Mouse (Mus musculus) gastrocnemius, adult 18-20 months (tissue): ENCODE data around the gene Myo18a. TPM values are rescaled to one million over a fixed set of nuclear protein-coding genes. Genes with fewer than 3 reads are reported as not detected.

Experiments
- DNase-seq: peaks from one replicate; pipeline ENCODE4 v3.0.0; 2021; ENCODE audit warnings: low spot score
- total RNA-seq, 2 experiments: library from RNA; stranded (reverse); gene quantifications; 2 replicates each; pipeline ENCODE4 v1.2.3; 2021

Gene Myo18a
- total RNA-seq, 2 experiments from 2014 or later: 309 to 319 TPM

GRCm38 (mm10) chr11:77793238-77793930, 30.3 kb downstream of the Myo18a start:
- peak; percentile 98 for DNase-seq

- peak; percentile 1 for DNase-seq
These were observed 32.2 kb downstream of the Myo18a start for GRCm38 (mm10) chr11:77795216-77795615.

GRCm38 (mm10) chr11:77800491-77800868, 37.4 kb downstream of the Myo18a start:
- no peak for DNase-seq

GRCm38 (mm10) chr11:77800869-77801701, 38.0 kb downstream of the Myo18a start:
- peak; percentile 86 for DNase-seq

DNA sequence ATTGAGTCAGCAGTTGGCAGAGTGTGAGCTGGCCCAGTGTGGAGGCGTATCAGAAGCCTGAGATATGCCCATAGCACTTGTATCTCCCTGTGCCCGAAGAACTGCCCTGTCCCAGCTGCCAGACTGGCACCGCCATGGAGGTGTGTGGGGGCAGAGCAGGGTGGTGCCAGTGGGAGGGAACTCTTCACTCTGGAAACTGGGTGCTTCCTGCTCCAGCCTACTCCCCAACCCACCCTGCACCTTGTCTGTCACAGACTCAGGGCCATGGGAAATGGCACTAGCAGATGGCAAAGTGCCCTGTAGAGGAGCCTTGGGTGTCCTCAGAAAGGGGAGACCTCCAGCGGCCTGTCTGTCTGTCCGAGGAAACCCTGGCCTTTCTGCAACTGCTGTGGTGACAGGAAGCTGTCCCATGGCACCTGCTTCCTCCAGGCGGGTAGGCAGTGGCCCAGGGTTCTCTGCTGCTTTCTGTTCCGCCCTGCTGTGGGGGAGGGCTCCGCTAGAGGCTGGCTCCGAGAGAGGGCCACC, 39.4 kb downstream of the Myo18a start:
- peak; percentile 80 for DNase-seq

DNA sequence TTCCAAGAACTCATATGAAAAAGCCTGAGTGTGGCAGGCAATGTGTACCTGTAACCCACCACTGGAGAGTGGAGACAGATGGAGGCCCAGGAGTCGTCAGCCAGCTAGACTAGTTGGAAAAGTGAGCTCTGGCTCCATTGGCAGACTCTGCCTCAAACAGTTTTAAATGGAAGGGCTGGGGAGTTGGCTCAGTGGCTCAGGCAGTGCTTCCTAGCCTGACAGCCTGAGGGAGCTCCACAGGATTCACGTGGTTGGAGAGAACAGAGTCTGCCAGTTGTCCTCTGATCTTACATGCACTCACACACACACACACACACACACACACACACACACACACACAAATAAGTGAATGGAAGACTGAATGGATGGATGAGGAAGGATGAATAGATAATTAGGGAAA, 43.2 kb downstream of the Myo18a start:
- DNase-seq: peak; percentile 65

DNA sequence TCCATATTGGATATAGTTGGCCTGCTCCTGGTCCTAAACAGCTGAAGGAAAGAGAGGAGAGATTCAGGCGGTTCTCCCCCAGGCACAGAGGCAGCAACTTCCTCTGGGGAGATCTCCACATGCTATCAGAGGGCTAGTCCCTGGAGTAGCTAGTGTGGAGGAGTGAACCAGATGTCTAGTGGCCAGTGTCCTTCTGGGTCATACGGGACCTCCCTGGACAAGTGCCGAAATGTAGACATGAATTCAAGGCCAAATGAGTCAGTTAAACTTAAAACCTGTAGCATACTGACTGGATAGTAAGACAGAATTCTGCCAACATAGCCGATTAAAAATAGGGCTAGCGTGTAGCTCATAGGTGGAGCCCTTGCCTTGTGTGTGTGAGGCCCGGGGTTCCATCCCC, 43.8 kb downstream of the Myo18a start:
- DNase-seq: no peak

DNA sequence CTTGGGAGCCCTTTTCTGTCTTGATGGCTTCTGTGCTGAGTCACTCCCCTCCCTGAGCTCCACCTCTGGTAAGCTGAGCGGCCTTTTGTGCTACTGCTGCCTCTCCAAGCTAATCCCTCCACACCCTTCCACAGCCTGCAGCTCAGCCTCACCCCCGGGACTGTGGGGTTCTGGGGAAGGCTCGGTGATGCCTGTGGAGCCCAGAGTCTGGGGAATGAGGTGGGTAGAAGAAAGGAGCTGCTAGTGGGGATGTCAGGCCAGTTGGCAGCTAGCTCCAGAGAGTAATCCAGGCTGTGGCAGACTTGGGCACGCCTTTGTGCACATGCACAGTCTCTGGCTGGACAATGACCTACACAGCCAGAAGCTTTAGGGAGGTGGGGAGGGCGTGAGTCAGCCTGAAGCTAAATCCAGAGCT, 45.0 kb downstream of the Myo18a start:
- DNase-seq: peak; percentile 60

DNA sequence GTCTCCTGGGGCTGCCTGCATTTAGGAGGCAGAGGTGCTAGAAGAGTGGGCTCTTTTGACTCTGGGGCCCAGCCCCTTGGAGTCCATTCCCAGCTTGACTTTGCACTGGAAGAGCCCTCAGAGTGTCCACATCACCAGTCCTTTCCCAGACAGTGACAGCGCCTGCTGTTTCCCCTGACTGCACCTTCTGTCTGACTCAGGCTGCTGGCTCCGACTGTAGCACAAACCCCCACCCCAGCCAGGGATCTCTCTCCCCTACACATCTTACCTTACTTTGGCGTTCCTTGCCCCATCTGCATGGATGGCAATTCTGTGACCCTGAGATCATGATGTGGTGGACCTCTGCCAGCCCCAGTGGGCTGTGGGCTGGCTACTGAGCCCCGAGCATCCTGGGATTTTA, 46.2 kb downstream of the Myo18a start:
- no peak for DNase-seq

DNA sequence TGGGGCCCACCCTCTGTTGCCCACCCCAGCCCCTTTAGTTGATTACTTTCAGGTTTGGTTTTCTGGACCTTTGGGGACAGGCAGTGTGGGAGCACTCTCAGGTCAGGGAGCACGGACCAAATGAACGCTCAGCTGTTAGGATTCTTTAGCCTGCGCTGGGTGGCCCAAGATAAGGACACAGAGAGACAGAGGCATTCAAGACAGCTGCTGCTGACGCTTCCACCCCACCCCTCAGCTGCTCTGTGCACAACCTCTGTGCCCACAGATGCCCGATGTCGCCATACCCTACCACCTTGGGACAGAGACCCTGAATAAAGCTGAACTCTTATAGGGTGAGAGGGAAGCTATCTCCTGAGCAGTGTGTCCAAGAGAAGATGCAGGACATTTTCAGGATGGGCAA, 47.0 kb downstream of the Myo18a start:
- DNase-seq: no peak

DNA sequence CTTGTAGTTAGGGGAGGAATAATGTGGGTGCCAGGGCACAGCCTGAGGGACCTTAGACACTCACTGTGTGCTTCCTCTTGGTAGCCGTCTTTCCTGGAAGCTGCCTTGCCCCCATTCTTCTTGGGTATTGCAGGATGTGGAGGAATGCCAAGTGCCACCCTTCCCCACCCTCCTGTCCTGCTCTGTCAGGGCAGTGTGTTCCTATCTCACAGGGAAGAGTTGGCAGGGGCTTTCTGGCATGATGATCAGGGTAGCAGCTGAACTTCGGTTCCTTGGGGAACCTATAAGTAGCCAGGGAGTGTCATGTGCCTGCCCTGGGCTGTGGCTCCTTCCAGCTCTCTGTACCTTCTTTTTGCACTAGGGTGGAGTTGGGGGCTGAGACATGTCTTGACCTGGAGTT, 50.9 kb downstream of the Myo18a start:
- peak; percentile 91 for DNase-seq

DNA sequence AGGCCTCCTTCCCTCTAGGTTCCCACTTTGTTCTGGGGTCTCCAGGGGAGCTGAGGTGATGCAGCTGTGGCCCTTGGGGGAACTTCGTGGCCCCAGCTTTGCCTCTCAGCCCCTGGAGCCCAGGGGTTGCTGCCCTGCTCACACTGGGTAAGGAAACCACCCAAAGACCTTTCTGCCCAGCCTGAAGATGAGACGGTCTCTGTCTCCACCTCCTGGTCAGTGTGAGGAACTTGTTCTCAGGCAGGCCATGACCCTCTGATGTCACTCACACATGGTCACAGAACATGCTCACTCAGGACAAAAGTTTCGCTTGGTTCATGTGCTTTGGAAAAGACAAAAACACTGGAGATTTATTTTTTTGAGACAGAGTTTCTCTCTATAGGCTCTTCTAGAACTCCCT, 53.0 kb downstream of the Myo18a start:
- DNase-seq: peak; percentile 88

DNA sequence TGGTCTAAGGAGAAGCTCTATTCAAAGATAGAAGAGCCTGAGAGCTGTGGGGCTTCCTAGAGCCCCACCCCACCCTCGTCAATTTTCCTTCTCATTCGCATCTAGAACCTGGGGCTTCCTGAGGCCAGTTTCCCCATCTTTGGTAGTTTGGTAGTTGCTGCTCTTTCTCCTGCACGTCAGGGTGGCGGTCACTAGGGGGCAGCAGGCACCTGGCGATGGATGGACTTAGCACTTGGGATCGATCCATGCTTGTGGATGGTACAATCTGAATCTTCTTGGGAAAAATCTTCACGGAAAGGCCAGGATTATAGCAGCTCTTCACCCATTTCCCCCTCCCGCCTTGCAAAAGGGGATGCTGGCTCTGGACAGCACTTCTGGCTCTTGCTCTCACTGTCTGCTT, 58.6 kb downstream of the Myo18a start:
- DNase-seq: peak; percentile 58

DNA sequence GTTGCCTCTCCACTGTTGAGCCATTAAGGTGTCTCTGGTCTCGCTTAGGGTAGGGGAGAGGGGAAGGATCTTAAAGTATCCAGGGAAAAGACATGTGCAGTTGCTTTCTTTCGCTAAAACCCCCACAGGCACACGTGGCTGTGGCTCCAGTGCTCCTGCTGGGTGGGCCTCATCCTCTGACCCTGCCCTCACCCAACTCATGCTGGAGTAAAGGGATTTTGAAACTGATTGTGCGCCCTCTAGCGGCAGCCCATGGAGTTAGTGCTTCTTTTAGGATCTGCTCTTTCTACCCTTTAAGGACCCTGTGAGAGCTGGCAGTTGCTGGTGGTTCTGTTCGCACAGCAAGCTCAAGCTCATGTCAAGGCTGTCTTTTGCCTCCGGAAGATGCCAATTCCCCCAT, 59.7 kb downstream of the Myo18a start:
- no peak for DNase-seq

GRCm38 (mm10) chr11:77825853-77826252, 62.8 kb downstream of the Myo18a start:
- peak; percentile 71 for DNase-seq

DNA sequence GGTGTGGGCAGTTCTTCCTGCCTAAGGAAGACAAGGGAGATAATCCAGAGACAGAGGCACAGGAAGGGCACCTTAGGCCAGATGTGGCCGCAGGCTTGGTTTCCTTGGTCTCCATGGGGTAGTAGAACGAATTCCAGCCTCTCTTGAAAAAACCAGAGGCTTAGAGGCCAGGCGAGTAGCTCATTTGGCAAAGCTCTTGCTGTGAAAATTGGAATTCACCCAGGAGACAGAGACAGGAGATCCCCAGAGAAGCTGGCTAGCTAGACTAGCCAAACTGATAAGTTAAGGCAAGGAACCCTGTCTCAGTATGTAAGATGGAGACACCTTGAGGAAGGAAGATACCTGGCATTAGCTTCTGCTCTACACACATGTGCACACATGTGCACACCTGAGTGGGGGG, 63.3 kb downstream of the Myo18a start:
- DNase-seq: no peak

DNA sequence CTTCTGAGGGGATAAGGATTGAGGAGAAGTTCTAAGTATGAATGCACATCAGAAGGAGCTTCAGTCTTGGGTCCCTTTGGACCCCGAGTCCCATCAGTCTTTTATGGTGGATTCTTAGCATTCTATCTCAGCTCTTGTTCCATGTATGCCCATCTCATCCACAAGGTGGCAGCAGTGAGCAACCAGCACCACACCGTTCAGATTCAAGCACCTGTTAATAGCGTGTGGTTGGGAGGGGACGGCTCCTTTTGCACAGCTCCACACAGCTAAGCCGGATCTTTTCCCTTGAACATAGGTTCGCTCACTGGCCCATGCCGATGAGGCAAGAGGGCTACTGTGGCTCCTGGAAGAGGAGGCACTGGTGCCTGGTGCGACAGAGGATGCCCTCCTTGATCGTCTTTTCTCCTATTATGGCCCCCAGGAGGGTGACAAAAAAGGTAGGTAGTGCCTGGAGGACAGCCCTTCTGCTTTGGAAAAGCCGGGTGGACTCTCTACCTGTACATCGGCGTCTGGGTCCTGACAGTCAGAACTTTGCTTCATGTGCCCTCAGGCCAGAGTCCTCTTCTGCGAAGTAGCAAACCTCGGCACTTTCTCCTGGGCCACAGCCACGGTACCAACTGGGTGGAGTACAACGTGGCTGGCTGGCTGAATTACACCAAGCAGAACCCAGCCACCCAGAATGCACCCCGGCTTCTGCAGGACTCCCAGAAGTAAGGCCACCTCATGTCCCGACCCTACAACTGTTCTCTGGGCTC, 64.4 kb downstream of the Myo18a start:
- DNase-seq: peak; percentile 78

DNA sequence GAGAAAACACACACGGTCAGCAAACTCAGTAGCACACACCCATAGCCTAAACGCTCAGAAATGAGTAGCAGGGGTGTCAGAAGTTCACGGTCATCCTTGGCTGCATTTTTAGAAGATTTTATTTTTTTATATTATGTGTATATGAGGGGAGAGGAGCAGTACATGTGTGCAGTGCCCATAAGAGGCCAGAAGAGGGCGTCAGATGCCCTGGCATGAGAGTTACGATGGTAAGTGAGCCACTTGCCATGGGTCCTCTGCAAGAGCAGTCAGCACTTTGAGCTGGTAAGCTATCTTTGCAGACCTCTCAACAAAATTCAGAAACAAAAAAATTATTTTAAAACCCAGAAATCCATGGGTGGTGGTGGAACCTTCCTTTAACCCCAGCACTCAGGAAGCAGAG, 65.1 kb downstream of the Myo18a start:
- no peak for DNase-seq

GRCm38 (mm10) chr11:77829043-77829841, 66.2 kb downstream of the Myo18a start:
- DNase-seq: no peak

DNA sequence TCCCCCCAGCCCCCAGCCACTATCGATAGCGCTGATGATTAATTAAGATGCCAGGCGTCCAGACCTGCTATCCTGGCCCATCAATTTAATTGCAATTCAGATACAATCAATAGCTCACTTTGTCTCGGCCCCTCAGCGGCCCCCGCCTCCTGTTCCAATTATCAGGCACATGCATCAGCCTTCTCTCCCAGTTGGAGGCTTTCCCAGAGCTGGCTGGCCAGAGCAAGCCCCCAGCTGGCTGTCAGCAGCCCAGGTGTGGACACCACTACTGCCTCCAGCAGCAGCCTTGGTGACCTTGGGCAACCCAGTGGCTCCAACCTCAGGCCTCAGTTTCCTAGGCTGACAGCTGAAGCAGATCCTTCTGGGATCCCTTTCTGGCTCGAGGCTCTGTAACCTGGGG, 67.8 kb downstream of the Myo18a start:
- no peak for DNase-seq

- no peak for DNase-seq
These were observed 69.5 kb downstream of the Myo18a start for GRCm38 (mm10) chr11:77832541-77832940.
